Mouse (Mus musculus): ENCODE measurements around the gene Elk4.

DNA sequence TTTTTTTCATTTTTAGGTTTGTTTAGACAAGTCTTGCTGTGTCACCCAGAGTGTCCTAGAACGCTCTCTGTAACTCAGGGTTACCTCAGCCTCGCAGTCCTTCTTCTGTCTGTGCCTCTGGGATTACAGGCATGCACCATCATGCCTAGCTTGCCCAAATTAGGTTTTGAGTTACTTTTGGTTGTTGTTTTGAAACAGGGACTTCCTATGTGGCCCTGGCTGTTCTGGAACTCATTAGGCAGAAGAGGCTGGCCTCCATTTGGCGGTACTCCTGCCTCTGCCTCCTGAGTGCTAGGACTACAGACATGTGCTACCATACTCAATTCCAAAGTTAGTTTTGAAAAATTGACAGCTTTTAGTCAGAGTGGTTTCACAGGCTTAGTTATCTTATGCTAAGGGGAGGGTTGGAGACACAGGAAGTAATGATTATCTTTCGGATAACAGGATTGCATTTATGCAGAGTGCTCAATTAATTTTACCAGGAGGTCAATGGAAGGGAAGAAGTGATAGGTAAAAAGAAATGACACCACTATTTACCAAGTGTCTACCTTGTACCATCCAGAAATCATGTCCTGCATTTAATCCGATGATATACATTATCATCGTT lies 2.7 kb upstream of the Elk4 start:
- no peak for TF ChIP-seq POLR2A (IDR thresholded peaks at IDR 0.05; ENCODE audit: borderline replicate concordance, low read depth, low read length)
- no peak for TF ChIP-seq CTCF (IDR thresholded peaks at IDR 0.05; ENCODE audit: low read depth, low read length)

All from bone marrow macrophage, adult 2 months (primary cell).